Mouse (Mus musculus): ENCODE measurements at regions not wholly inside any gene's neighbourhood (a gene's known extent, or its start where the extent isn't known, plus 50 kb on each side); places are given as distances from the start of the nearest gene placed in this dataset.

- TF ChIP-seq CTCF (IDR thresholded peaks at IDR 0.05; ENCODE audit: control insufficient read depth, insufficient read depth, low read length), result no peak
- no peak for TF ChIP-seq POLR2A (IDR thresholded peaks at IDR 0.05; ENCODE audit: borderline replicate concordance, control insufficient read depth, low read depth, low read length)
These were observed 72.0 kb downstream of the Rplp1 start for GRCm38 (mm10) chr9:61842384-61842783.
